Mouse (Mus musculus) small intestine, adult 2 months (tissue): ENCODE results near the gene Pkd1. TPM values are rescaled to one million over a fixed set of nuclear protein-coding genes. Genes with fewer than 3 reads are reported as not detected.

Source experiments
- H3K27ac ChIP-seq: fragments of 200-500 bp; 2 replicates; pipeline ENCODE4 v1.5.1; 2012; ENCODE audit warnings: low read depth, low read length, control low read depth, inconsistent platforms; ENCODE audit not compliant: insufficient read depth
- H3K27me3 ChIP-seq: fragments of 200-500 bp; 2 replicates; pipeline ENCODE4 v1.6.1; 2012; ENCODE audit warnings: mild to moderate bottlenecking, moderate library complexity, low read length, inconsistent platforms; ENCODE audit not compliant: control insufficient read depth, insufficient read depth
- H3K36me3 ChIP-seq: fragments of 200-500 bp; 2 replicates; pipeline ENCODE4 v1.6.1; 2012; ENCODE audit warnings: mild to moderate bottlenecking, low read length, control low read depth, inconsistent platforms; ENCODE audit not compliant: control insufficient read depth, insufficient read depth
- H3K4me1 ChIP-seq: fragments of 200-500 bp; 2 replicates; pipeline ENCODE4 v1.6.1; 2012; ENCODE audit warnings: low read length, inconsistent platforms, mixed read lengths; ENCODE audit not compliant: control insufficient read depth, insufficient read depth, insufficient read length
- H3K4me3 ChIP-seq: fragments of 200-500 bp; 2 replicates; pipeline ENCODE4 v1.5.1; 2012; ENCODE audit warnings: low read depth, mild to moderate bottlenecking, control low read depth, inconsistent platforms, low read length, moderate library complexity
- CTCF ChIP-seq: fragments of 200-500 bp; IDR thresholded peaks from 2 replicates; pipeline ENCODE4 v1.5.1; 2012; ENCODE audit warnings: low read depth, mild to moderate bottlenecking, control low read depth, inconsistent platforms, low read length, moderate library complexity, mixed read lengths; ENCODE audit not compliant: insufficient replicate concordance, insufficient read length; ENCODE audit errors: extremely low read depth
- POLR2A ChIP-seq: fragments of 200-500 bp; IDR thresholded peaks from 2 replicates; pipeline ENCODE4 v1.6.1; 2012; ENCODE audit warnings: low read depth, mild to moderate bottlenecking, control low read depth, inconsistent platforms, low read length, moderate library complexity
- WGBS: fragments of 180-500 bp; shearing (Covaris S2); methylation state at CpG from one replicate; pipeline ENCODE4 v1.1.7; 2018; 5-methylcytosine and 5-hydroxymethylcytosine counted together
- polyA plus RNA-seq: library from polyadenylated mRNA; depleted of rRNA; stranded (reverse); fragments of >200 nt; gene quantifications from 2 replicates; pipeline ENCODE4 v1.2.3, GENCODE M21; 2012

The Pkd1 gene
- polyA plus RNA-seq, 1 experiment = 31.9 TPM

- no peaks in the 10 kb centered on the region for H3K27me3 ChIP-seq
- no peaks in the 10 kb centered on the region for H3K4me1 ChIP-seq
- peaks cover 40% of the 10 kb centered on the region for H3K36me3 ChIP-seq
- H3K4me3 ChIP-seq = no peak overlapping the region
- WGBS = 88% methylated on average over 8 of the region's 8 CpGs
- TF ChIP-seq POLR2A = no peak
- no peak for TF ChIP-seq CTCF
- no peak overlapping the region for H3K27ac ChIP-seq
Observed at GRCm38 (mm10) chr17:24608874-24609273, 59.2 kb downstream of the Pkd1 start.

- TF ChIP-seq POLR2A = no peak
- TF ChIP-seq CTCF = no peak
- peaks cover 46% of the 10 kb centered on the region for H3K36me3 ChIP-seq
- H3K4me1 ChIP-seq = no peaks in the 10 kb centered on the region
- 52% methylated on average over 2 of the region's 2 CpGs for WGBS
- H3K4me3 ChIP-seq = no peak overlapping the region
- H3K27me3 ChIP-seq = no peaks in the 10 kb centered on the region
- H3K27ac ChIP-seq = no peak overlapping the region
Observed at GRCm38 (mm10) chr17:24610711-24611110, 61.1 kb downstream of the Pkd1 start.

- 84% methylated on average over 14 of the region's 14 CpGs for WGBS
Observed at GRCm38 (mm10) chr17:24617561-24618194, 68.0 kb downstream of the Pkd1 start.

DNA sequence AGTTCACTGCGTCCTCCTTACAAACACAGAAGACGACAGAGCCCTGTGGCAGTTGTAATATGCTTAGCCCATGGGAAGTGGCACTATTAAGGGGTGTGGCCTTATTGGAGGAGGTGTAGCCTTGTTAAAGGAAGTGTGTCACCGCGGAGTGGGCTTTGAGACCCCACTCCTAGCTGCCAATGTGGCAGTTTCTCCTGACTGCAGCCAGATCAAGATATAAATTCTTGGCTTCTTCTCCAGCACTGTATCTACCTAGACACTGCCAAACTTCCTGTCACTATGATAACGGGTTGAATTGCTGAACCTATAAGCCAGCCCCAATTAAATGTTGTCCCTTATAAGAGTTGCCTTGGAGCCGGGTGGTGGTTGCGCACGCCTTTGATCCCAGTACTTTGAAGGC, 75.8 kb downstream of the Pkd1 start:
- no peak for TF ChIP-seq POLR2A
- H3K4me1 ChIP-seq = no peaks in the 10 kb centered on the region
- H3K4me3 ChIP-seq = no peak overlapping the region
- WGBS = 89% methylated on average over 8 of the region's 8 CpGs
- H3K27me3 ChIP-seq = no peaks in the 10 kb centered on the region
- peaks cover 63% of the 10 kb centered on the region for H3K36me3 ChIP-seq
- no peak overlapping the region for H3K27ac ChIP-seq

More at GRCm38 (mm10) chr17:24617561-24618194, 68.0 kb downstream of the Pkd1 start:
- TF ChIP-seq CTCF = no peak
- no peak for TF ChIP-seq POLR2A
- H3K27me3 ChIP-seq = no peaks in the 10 kb centered on the region
- peaks cover 72% of the 10 kb centered on the region for H3K36me3 ChIP-seq
- no peak overlapping the region for H3K4me3 ChIP-seq
- no peak overlapping the region for H3K27ac ChIP-seq
- H3K4me1 ChIP-seq = no peaks in the 10 kb centered on the region

- WGBS = 33% methylated on average over 5 of the region's 5 CpGs
Observed at GRCm38 (mm10) chr17:24628646-24629045, 79.0 kb downstream of the Pkd1 start.

GRCm38 (mm10) chr17:24630072-24630471, 80.4 kb downstream of the Pkd1 start:
- WGBS = 90% methylated on average over 14 of the region's 14 CpGs
- TF ChIP-seq POLR2A (no peak), CTCF (no peak)
- Histone ChIP-seq H3K36me3 (peaks cover 26% of the 10 kb centered on the region), H3K27ac (no peak overlapping the region), H3K4me1 (peaks cover 6% of the 10 kb centered on the region), H3K27me3 (no peaks in the 10 kb centered on the region), H3K4me3 (no peak overlapping the region)

More at GRCm38 (mm10) chr17:24628646-24629045, 79.0 kb downstream of the Pkd1 start:
- H3K4me3 ChIP-seq = no peak overlapping the region
- H3K36me3 ChIP-seq = peaks cover 34% of the 10 kb centered on the region
- peaks cover 6% of the 10 kb centered on the region; the same call in 1 of the 2 replicates for H3K4me1 ChIP-seq
- TF ChIP-seq POLR2A (peak; percentile 20; the same call in 1 of the 2 replicates), CTCF (peak; percentile 97; the same call in 1 of the 2 replicates)
- H3K27ac ChIP-seq = no peak overlapping the region
- H3K27me3 ChIP-seq = no peaks in the 10 kb centered on the region

DNA sequence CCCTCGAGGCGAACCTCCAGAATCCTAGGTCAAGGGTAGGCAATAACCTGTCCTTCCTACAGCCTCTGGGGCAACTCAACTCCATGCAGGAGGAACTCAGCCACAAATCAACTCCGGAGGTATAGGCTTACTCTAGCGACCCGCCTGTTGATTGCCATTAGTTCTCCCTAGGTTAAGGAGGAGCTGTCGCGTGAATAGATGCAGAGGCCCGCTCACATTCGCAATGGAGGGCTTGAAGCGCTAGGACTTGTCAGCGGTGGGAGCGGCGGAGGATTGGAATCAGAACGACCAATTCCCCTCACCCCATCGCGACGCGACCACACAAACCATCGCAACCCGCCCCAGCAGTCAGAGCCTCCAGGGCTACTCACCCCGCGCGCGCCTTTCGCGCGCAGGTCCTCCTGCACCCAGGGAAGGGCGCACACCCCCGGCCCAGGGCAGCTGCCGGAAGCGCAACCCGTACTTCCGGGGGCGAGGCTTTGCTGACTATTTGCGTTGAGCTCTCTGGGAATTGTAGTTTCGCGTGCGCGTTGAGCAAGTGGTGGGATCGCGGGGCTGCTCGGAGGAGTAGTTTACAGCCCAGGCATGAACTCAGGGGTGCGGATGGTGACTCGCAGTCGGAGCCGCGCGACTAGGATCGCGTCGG, 82.7 kb downstream of the Pkd1 start, which contains the start of the genes Tsc2 and Nthl1:
TSS of gene Tsc2 (minus strand) at position 464 of the 646 bp plus-strand sequence.
TSS of gene Nthl1 (plus strand) at position 514 of the 646 bp plus-strand sequence.
- H3K4me1 ChIP-seq = peaks cover 6% of the 10 kb centered on the region
- H3K27me3 ChIP-seq = no peaks in the 10 kb centered on the region
- WGBS = under 1% methylated on average over 51 of the region's 51 CpGs
- H3K27ac ChIP-seq = peak within 1 kb of the TSS; percentile 72
- H3K4me3 ChIP-seq = peak within 1 kb of the TSS; percentile 74
- peak; percentile 54 for TF ChIP-seq POLR2A
- no peak for TF ChIP-seq CTCF
- H3K36me3 ChIP-seq = peaks cover 11% of the 10 kb centered on the region
